Mouse (Mus musculus) CH12.LX (cell line): ENCODE data around the gene Wars2.

Source experiments
- CTCF ChIP-seq, 2 experiments: IDR thresholded peaks in 1 of 2; conservative IDR thresholded peaks in 1 of 2; 2 replicates each; pipeline ENCODE4 v1.5.1; 2011 to 2012; ENCODE audit warnings: low read depth in 2 of 2, low read length in 2 of 2, improper control_type of control experiment in 1 of 2, inconsistent platforms in 1 of 2, mild to moderate bottlenecking in 1 of 2, moderate library complexity in 1 of 2
- EP300 ChIP-seq: IDR thresholded peaks from 2 replicates; pipeline ENCODE4 v1.6.1; 2011; ENCODE audit warnings: low read length, improper control_type of control experiment
- JUND ChIP-seq: conservative IDR thresholded peaks from 2 replicates; pipeline ENCODE4 v1.6.1; 2011; ENCODE audit warnings: low read depth, low read length, improper control_type of control experiment
- NELFE ChIP-seq: IDR thresholded peaks from 2 replicates; pipeline ENCODE4 v1.6.1; 2011; ENCODE audit warnings: low read depth, low read length, improper control_type of control experiment
- POLR2A ChIP-seq: IDR thresholded peaks from 2 replicates; pipeline ENCODE4 v1.6.1; 2011; ENCODE audit warnings: low read depth, mild to moderate bottlenecking, improper control_type of control experiment, low read length
- POLR2AphosphoS2 ChIP-seq: IDR thresholded peaks from 2 replicates; pipeline ENCODE4 v1.6.1; 2011; ENCODE audit warnings: low read depth, low read length, improper control_type of control experiment
- RAD21 ChIP-seq: IDR thresholded peaks from 2 replicates; pipeline ENCODE4 v1.6.1; 2011; ENCODE audit warnings: low read depth, mild to moderate bottlenecking, low read length, improper control_type of control experiment, moderate library complexity
- SMC3 ChIP-seq: IDR thresholded peaks from 2 replicates; pipeline ENCODE4 v1.6.1; 2011; ENCODE audit warnings: low read depth, low read length, improper control_type of control experiment
- USF1 ChIP-seq: IDR thresholded peaks from 2 replicates; pipeline ENCODE4 v1.6.1; 2014; ENCODE audit warnings: low read depth, mild to moderate bottlenecking, inconsistent platforms, low read length, improper control_type of control experiment
- ZC3H11A ChIP-seq: IDR thresholded peaks from 2 replicates; pipeline ENCODE4 v1.6.1; 2012; ENCODE audit warnings: low read depth, mild to moderate bottlenecking, inconsistent platforms, low read length, improper control_type of control experiment
- ZNF384 ChIP-seq: IDR thresholded peaks from 2 replicates; pipeline ENCODE4 v1.6.1; 2012; ENCODE audit warnings: low read depth, low read length, improper control_type of control experiment, inconsistent platforms

DNA sequence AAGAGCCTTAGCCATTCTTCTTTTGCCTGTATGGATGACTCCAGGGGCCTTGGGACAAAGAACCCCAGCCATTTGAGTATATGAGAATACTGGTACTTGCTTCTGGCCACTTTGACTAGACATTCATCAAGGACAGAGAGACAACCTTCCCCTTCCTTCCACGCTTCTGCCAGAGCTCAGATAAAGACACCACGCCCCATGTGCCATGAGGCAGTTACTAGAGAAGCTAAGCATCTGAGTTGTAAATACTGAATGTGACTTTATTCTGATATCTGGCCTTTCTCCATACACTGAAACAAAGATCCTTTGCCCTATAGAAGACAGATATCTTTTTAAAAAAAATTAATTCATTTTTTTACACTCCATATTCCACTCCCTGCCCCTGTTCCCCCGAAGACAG, 138.8 kb downstream of the Wars2 start:
- no peak for TF ChIP-seq USF1
- no peak for TF ChIP-seq CTCF (conservative IDR thresholded peaks at IDR 0.05 in 1 of 2, IDR thresholded peaks at IDR 0.05 in 1 of 2; ENCODE audit: low read depth in 2 of 2, low read length in 2 of 2)
- no peak for TF ChIP-seq ZNF384
- TF ChIP-seq SMC3 = no peak
- no peak for TF ChIP-seq ZC3H11A
- TF ChIP-seq EP300 = no peak
- no peak for TF ChIP-seq POLR2AphosphoS2
- no peak for TF ChIP-seq JUND
- no peak for TF ChIP-seq NELFE
- TF ChIP-seq RAD21 = no peak
- TF ChIP-seq POLR2A = no peak
